Mouse (Mus musculus): Measurements from ENCODE around the gene Jrkl. TPM values are rescaled to one million over a fixed set of nuclear protein-coding genes. Genes with fewer than 3 reads are reported as not detected.

The Jrkl gene
- polyA plus RNA-seq, 1 experiment from 2014 or later = 7.1 TPM

DNA sequence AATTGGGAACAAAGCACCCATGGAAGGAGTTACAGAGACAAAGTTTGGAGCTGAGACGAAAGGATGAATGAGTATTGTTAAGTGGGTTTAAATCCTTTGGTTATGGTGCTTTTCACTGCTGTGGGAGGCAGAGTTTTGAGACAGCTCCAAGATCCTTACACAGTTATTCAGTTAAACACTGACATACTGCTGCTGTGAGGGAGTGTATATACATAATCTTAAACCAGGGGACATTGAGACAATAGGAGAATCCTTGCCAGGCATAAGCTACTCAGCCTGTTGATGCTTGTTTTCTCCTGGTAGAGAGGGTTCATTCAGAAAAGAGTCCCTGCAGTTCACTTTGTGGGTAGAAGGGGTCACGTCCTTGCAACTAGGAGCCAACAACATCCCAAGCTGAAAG is 39.3 kb downstream of the Jrkl start:
- 51% methylated on average over 2 of the region's 2 CpGs for WGBS

DNA sequence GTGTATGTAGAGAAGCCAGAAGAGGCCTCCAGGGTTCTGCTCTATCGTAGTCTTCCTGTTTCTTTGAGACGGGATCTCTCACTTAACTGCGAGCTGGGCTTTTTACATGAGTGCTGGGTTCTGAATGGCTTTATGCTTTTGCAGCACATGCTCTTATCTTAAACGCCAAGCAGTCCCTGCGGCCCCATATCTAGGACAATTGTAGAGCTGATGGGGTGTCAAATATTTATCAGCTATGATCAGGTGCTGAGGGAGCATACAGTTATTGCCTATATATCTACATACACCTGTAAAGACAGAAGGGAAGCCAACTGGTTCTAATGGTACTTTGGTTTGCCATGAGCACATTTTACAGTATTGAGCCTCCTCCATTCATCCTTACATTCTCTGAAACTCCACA is 41.9 kb downstream of the Jrkl start:
- no peaks in the 10 kb centered on the region for H3K36me3 ChIP-seq (replicated peaks)
- H3K9me3 ChIP-seq = no peaks in the 10 kb centered on the region
- no peaks in the 10 kb centered on the region for H3K4me1 ChIP-seq
- no peak overlapping the region for H3K4me3 ChIP-seq
- DNase-seq (ENCODE audit: extremely low spot score, low spot score) = no peak
- WGBS = 87% methylated on average over 5 of the region's 5 CpGs
- no peaks in the 10 kb centered on the region for H3K27me3 ChIP-seq (ENCODE audit: poor library complexity, severe bottlenecking)
- no peak overlapping the region for H3K27ac ChIP-seq

More for the DNA sequence above, 39.3 kb downstream of the Jrkl start:
- H3K9me3 ChIP-seq = no peaks in the 10 kb centered on the region
- H3K36me3 ChIP-seq (replicated peaks) = no peaks in the 10 kb centered on the region
- no peak overlapping the region for H3K4me3 ChIP-seq
- no peaks in the 10 kb centered on the region for H3K27me3 ChIP-seq (ENCODE audit: poor library complexity, severe bottlenecking)
- no peak overlapping the region for H3K27ac ChIP-seq
- no peak for DNase-seq (ENCODE audit: extremely low spot score, low spot score)
- H3K4me1 ChIP-seq = no peaks in the 10 kb centered on the region

DNA sequence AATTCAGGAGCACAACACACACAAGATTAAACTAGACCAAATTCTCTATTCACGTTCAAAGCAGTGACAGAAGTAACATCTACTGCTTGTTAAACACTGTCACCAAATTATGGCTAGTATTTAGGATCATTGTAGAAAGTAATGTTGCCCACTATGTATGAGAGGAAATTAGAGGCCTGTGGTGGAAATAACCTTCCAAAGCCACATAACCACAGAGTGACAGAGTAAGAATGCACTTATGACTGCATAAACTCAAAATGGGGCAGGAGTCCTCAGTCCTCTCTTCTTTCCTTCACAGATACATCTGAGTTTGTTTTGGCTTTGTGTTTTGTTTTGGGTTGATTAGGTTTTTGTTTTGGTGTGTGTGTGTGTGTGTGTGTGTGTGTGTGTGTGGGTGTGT is 42.5 kb downstream of the Jrkl start:
- Histone ChIP-seq H3K27me3 (ENCODE audit: poor library complexity, severe bottlenecking) (no peaks in the 10 kb centered on the region), H3K36me3 (replicated peaks) (no peaks in the 10 kb centered on the region), H3K4me3 (no peak overlapping the region), H3K9me3 (no peaks in the 10 kb centered on the region), H3K27ac (no peak overlapping the region), H3K4me1 (no peaks in the 10 kb centered on the region)
- WGBS = 97% methylated on average over 1 of the region's 1 CpGs
- DNase-seq (ENCODE audit: extremely low spot score, low spot score) = no peak

DNA sequence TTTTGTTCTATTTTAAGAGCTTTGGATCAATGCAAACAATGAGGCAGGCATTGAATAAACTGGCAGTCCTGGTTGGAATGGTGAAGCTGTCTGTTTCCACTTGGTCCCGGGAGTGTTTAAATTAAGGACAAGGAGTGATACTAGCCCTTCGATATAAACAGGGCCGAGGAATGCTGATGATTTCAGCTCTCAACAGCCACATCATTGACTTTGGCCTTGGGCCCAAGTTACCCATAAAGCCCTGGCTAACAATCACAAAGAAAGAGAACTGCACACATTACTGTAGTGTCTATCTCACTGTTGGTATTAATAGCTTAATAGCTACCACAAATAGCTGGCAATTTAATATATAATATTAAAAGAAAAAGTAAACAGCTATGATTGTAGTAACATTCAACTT is 45.5 kb downstream of the Jrkl start:
- no peaks in the 10 kb centered on the region for H3K4me1 ChIP-seq
- WGBS = 92% methylated on average over 3 of the region's 3 CpGs
- no peak overlapping the region for H3K4me3 ChIP-seq
- no peaks in the 10 kb centered on the region for H3K9me3 ChIP-seq
- H3K27ac ChIP-seq = no peak overlapping the region
- DNase-seq (ENCODE audit: extremely low spot score, low spot score) = no peak
- no peaks in the 10 kb centered on the region for H3K36me3 ChIP-seq (replicated peaks)
- H3K27me3 ChIP-seq (ENCODE audit: poor library complexity, severe bottlenecking) = no peaks in the 10 kb centered on the region

DNA sequence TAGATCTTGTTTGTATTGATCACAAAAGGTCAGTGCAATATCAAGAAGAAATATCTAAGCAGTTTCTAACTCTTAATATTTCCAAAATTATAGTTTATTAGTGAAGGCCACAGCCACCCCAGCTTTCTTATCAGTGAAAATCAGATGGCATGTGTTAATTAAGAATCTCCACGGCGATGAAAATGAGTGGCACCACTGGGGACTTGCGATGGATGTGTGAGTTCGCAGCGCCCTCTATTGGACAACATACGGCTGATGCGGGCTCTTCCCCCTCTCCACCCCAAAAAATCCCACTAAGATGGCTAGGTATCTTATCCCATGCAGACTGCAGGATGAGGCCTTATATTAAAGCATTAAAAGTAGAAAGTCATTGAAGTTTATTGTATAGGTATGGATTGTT is 49.9 kb downstream of the Jrkl start:
- WGBS = 9% methylated on average over 7 of the region's 7 CpGs
- no peaks in the 10 kb centered on the region for H3K36me3 ChIP-seq (replicated peaks)
- H3K27me3 ChIP-seq (ENCODE audit: poor library complexity, severe bottlenecking) = no peaks in the 10 kb centered on the region
- H3K27ac ChIP-seq = no peak overlapping the region
- no peaks in the 10 kb centered on the region for H3K4me1 ChIP-seq
- DNase-seq (ENCODE audit: extremely low spot score, low spot score) = peak; percentile 30
- no peaks in the 10 kb centered on the region for H3K9me3 ChIP-seq
- H3K4me3 ChIP-seq = no peak overlapping the region; the same call in 1 of the 2 replicates

DNA sequence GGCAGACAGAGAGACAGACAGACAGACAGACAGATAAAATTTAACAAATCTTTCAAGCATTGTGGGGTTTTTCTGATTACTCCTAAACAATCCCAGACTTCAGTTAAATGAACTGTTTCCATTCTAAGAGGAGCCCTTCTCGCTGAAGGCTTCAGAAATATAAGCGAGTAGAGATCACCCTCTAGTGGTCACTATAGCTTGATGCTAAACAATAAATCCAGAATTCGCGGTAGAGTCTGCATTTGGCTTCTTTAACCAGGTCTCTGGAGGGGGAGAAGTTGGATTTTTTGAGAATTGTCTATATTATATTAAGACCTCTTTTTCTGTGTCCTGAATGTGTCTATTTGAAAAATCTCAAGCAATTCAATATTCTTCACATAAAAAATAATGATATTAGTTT is 50.4 kb downstream of the Jrkl start:
- H3K4me1 ChIP-seq = no peaks in the 10 kb centered on the region
- H3K36me3 ChIP-seq (replicated peaks) = no peaks in the 10 kb centered on the region
- no peak overlapping the region for H3K27ac ChIP-seq
- no peaks in the 10 kb centered on the region for H3K27me3 ChIP-seq (ENCODE audit: poor library complexity, severe bottlenecking)
- no peak overlapping the region for H3K4me3 ChIP-seq
- WGBS = 2% methylated on average over 4 of the region's 4 CpGs
- no peak for DNase-seq (ENCODE audit: extremely low spot score, low spot score)
- H3K9me3 ChIP-seq = no peaks in the 10 kb centered on the region

DNA sequence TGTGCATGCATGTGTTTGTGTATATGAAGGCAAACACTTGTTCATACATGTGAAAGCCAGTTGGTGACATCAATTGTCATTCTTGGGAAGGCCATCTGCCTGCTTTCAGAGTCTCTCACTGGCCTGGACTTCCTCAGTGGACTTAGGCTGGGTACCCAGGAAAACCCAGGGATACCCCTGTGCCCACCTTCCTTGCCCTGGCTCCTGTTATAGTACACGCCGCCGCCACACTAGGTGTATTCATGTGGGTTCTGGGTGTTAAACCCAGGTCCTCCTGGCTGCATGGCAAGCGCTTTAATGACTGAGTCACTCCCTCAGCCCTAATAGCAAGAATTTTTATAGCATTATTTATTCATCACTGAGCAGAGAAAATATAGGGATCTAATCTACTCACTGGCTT is 51.0 kb downstream of the Jrkl start:
- Histone ChIP-seq H3K27ac (no peak overlapping the region), H3K9me3 (no peaks in the 10 kb centered on the region), H3K27me3 (ENCODE audit: poor library complexity, severe bottlenecking) (no peaks in the 10 kb centered on the region), H3K4me3 (no peak overlapping the region), H3K36me3 (replicated peaks) (no peaks in the 10 kb centered on the region), H3K4me1 (no peaks in the 10 kb centered on the region)
- WGBS = 87% methylated on average over 4 of the region's 4 CpGs
- no peak for DNase-seq (ENCODE audit: extremely low spot score, low spot score)

Other genes starting within 250 kb of the Jrkl start
- 7.7 and 8.0 TPM in 2 replicates for gene Ccdc82, start 1.1 kb upstream of the Jrkl start, polyA plus RNA-seq (2016; fragmentation: Nextera tagmentation; extraction: Ambion mirVana)
- gene Maml2, start 52.1 kb upstream of the Jrkl start, polyA plus RNA-seq (2016; fragmentation: Nextera tagmentation; extraction: Ambion mirVana) = 5.9 and 6.3 TPM in 2 replicates
- gene Gm17571, start 200.9 kb upstream of the Jrkl start, polyA plus RNA-seq (2016; fragmentation: Nextera tagmentation; extraction: Ambion mirVana) = not detected in 2 replicates

Data from forebrain, embryonic 10.5 days (tissue).